Mouse (Mus musculus) embryo, embryonic 10 days (tissue): ENCODE data around the gene Erbb3.

Experiments
- DNase-seq: peaks from one replicate; pipeline ENCODE4 v3.0.0-alpha.2; 2015; ENCODE audit warnings: low spot score

Erbb3 gene

GRCm38 (mm10) chr10:128526366-128527356 lies 62.8 kb downstream of the Erbb3 start:
- no peak for DNase-seq

DNA sequence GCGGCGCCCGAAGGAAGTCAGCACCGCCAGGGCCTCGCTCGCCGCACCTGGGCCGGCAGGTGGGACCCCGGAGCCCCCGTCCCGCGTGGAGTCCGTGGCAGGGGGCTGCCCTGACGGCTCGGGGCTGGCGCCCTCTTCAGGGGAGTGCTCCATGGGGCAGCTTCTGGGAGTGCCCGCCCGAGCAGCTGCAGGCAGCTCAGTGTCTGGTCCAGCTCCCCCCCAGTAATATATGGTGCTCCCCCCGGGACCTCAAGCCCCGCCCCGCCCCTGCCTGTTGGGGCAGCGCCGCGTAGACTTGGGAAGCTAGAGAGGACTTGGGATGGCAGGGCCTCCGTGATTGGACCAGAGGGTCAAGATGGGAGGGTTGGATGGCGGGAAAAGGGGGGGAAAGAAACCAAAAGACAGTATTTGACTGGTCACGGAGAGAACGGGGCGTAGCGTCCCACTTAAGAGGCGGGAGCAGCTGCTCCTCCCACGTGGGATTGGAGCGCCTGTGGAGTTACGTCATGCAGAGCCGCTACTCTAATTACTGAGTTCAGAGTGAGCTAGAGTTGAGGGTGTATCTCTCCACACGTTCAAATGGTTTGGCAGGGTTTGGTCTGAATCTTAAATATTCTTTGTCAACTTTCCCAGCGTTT lies 63.7 kb downstream of the Erbb3 start, which contains the start of gene Esyt1:
Gene Esyt1, minus strand, starts transcription at position 201 of the 638 bp plus-strand sequence.
- peak; percentile 98 for DNase-seq

- peak; percentile 73 for DNase-seq
Observed at GRCm38 (mm10) chr10:128524732-128525662, 64.5 kb downstream of the Erbb3 start.

DNA sequence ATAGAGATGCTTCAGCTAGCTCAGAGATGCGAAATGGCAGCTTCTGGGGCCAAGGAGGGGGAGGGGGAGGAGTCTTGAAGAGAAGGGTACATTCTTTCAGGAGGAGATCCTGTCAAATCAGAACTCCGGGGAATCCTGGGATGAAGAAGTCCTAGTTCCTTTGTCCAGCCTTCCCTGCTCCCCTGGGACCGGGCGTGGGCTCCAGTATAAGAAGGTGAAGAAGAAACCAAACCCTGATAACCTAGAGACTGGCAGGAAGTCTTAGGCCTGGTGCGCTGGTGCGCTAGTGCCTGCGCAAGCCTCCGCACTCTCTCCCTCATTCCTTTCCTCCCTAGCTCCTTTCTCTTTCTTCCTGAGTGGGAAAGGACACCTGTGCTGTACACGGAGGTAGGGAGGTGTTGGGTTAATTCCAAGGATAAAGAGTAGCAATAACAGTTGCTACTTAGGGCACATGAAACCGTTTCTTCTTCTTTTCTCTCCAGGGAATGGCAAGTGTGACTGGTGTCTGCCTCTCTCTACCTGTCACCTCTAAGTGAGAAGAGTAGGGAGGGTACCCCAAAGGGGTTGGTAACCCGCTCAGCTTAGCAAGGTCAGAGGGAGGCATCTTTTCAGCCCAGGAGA lies 65.2 kb downstream of the Erbb3 start:
- DNase-seq, result no peak

- no peak for DNase-seq
Observed at GRCm38 (mm10) chr10:128522351-128522750, 67.1 kb downstream of the Erbb3 start.

DNA sequence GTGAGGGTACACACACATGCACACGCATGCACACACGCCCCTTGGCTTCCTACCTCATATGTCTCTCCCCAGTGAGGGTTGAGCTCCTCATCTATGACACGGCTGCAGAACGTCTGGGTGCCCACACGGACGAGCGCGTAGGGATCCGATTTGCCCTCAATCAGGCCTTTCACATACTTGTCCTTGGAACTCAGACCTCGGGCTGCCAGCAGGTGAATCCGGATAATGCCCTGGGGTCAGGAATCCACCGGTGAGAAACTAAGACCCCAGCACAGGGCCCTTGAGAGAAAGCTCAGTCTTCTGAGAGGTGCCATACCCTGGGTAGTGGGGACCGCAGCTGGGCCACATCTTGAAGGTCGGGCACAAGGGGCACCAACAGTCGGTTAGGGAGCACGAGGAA lies 68.9 kb downstream of the Erbb3 start:
- no peak for DNase-seq

GRCm38 (mm10) chr10:128518833-128519232 lies 70.6 kb downstream of the Erbb3 start:
- peak; percentile 44 for DNase-seq
